Mouse (Mus musculus) heart, adult 8-10 months (tissue): Measurements from ENCODE around the gene Ston1. TPM values are rescaled to one million over a fixed set of nuclear protein-coding genes. Genes with fewer than 3 reads are reported as not detected.

Experiments used
- DNase-seq: peaks from one replicate; pipeline ENCODE4 v3.0.0; 2022; ENCODE audit warnings: low spot score
- total RNA-seq, 4 experiments: library from RNA; stranded (reverse); gene quantifications; 2 replicates each; pipeline ENCODE4 v1.2.4; 2022

The Ston1 gene
- total RNA-seq, 4 experiments from 2014 or later, result 15.0 to 20.7 (median 18.0) TPM

DNA sequence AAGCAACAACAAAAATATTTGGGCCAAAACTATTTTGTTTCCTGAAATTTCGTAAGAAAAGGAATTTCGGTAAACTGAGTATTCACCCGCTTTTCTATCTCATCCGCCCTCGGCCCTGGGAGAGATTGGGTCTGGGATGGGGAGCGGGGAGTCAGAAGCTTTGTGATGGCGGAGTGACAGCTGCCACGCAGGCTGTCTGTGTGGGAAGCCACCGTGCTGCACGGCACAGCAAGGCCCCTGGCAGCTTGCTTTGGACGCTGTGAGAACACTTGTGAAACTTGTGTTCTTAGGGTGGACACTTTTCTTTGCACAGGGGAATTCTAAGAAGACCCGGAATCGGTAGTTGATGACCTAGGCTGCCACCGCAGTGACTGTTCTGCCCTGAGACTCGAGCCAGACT is 10.1 kb upstream of the Ston1 start:
- DNase-seq, result no peak

GRCm38 (mm10) chr17:88588228-88588627 is 9.3 kb upstream of the Ston1 start:
- DNase-seq, result no peak

- no peak for DNase-seq
Measured at GRCm38 (mm10) chr17:88590251-88590650, 7.2 kb upstream of the Ston1 start.

GRCm38 (mm10) chr17:88595071-88595470 is 2.4 kb upstream of the Ston1 start:
- DNase-seq, result no peak

- no peak for DNase-seq
Measured at GRCm38 (mm10) chr17:88596068-88596467, 1.4 kb upstream of the Ston1 start.

GRCm38 (mm10) chr17:88596544-88597221 is 801 bp upstream of the Ston1 start:
- DNase-seq, result no peak

GRCm38 (mm10) chr17:88598056-88598420 is 554 bp downstream of the Ston1 start:
- DNase-seq, result no peak

GRCm38 (mm10) chr17:88598570-88599368 is 1.3 kb downstream of the Ston1 start:
- no peak for DNase-seq

- peak; percentile 52 for DNase-seq
Measured at GRCm38 (mm10) chr17:88600492-88601026, 3.1 kb downstream of the Ston1 start.

GRCm38 (mm10) chr17:88603943-88604342 is 6.5 kb downstream of the Ston1 start:
- no peak for DNase-seq

- no peak for DNase-seq
Measured at GRCm38 (mm10) chr17:88606056-88606455, 8.6 kb downstream of the Ston1 start.

GRCm38 (mm10) chr17:88609361-88609760 is 11.9 kb downstream of the Ston1 start:
- no peak for DNase-seq

- DNase-seq, result no peak
Measured at GRCm38 (mm10) chr17:88611057-88611456, 13.6 kb downstream of the Ston1 start.

DNA sequence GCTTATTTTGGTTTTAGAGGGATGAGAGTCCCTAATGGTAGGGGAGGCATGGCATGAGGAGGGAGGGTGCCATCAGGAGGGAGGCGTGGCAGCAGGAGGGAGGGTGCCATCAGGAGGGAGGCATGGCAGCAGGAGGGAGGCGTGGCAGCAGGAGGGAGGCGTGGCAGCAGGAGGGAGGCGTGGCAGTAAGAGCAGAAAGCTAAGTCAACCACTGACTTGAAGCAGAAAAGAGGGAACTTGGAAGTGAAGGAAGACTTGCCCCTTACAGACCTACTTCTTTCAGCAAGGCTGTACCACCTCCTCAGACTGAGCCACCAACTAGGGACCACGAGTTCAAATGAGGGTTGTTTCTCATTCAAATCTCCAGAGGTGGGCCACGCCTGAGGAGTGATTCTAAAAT is 15.7 kb downstream of the Ston1 start:
- no peak for DNase-seq

- no peak for DNase-seq
Measured at GRCm38 (mm10) chr17:88613721-88614120, 16.2 kb downstream of the Ston1 start.

DNA sequence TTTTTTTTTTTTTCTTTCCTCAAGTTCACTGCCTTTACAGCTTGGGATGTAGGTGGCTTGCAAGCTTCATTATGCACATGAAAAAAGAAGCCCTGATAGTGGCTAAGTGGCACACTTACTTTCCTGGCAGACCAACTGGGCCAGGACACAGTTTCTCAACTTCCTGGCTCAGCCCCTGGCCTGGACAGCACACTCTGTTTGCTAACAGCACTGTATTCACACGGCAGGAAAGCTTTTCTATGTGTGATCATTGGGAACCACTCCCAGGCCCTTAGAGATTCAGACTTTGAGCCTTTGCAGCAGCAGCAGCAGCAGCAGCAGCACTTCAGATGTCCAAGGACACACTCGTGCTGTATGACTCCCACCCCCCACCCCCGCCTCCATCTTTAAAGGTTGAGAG is 16.8 kb downstream of the Ston1 start:
- DNase-seq, result no peak

GRCm38 (mm10) chr17:88614733-88615132 is 17.2 kb downstream of the Ston1 start:
- no peak for DNase-seq

- DNase-seq, result no peak
Measured at GRCm38 (mm10) chr17:88615492-88616155, 18.1 kb downstream of the Ston1 start.

DNA sequence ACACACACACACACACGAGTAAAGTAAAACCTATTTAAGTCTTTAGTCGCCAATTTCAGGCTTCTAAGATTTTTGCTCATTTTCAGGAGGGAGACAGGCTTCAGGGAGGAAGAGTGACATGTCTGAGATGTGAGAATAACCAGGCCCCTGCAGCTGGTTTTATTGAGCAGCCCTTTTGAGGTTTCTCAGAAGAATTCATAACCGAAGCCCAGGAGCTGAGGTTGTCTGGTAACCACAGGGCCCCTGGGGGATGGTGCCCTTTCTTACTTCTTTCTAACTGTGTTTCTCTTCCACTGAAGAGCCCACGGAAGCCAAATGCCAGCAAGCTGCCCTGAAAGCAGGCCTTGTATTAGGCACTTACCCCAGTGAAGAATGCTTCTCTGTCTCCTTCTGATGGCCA is 23.5 kb downstream of the Ston1 start:
- DNase-seq, result no peak

GRCm38 (mm10) chr17:88621374-88621773 is 23.9 kb downstream of the Ston1 start:
- DNase-seq, result no peak

DNA sequence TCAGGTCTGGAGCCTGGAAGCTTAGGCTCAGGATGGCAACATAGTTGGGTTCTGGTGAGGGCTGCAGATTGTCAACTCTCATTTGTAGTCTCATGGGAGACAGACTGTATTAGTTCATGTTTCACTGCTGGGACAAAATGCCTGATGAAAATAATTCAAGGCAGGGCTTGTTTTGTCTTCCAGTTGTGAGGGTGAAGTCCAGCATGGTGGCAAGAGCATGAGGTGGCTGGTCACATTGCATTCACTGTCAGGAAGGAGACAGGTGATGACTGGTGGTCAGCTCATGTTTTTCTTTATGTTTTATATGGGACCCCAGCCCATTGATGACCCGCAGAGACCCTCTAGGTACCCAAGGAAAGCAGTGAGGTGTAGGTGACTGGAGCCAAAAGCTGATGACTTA is 25.2 kb downstream of the Ston1 start:
- no peak for DNase-seq

DNA sequence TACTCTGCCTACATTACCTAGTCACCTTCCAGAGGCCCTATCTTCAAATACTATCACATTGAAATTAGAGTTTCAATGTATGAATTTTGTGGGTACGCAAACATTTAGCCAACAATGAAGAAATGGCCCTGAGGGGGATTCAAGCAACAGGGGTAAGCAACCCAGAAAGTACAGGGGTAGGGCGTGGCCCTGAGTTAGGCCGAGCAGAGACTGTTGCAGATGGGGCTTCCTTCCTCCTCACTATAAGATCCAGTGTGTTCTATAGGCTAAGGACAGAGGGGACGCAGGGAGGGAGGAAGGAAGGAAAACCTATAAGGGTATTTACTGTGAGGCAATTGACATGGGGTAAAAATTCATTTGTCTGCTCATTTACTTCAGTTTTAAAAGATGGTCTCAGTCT is 26.9 kb downstream of the Ston1 start:
- DNase-seq, result no peak
